Mouse (Mus musculus) right cerebral cortex, postnatal 25 days (tissue): Measurements from ENCODE around the gene Nfkbil1.

ENCODE experiments used
- DNase-seq: peaks from one replicate; pipeline ENCODE4 v3.0.0; 2022

The Nfkbil1 gene

DNA sequence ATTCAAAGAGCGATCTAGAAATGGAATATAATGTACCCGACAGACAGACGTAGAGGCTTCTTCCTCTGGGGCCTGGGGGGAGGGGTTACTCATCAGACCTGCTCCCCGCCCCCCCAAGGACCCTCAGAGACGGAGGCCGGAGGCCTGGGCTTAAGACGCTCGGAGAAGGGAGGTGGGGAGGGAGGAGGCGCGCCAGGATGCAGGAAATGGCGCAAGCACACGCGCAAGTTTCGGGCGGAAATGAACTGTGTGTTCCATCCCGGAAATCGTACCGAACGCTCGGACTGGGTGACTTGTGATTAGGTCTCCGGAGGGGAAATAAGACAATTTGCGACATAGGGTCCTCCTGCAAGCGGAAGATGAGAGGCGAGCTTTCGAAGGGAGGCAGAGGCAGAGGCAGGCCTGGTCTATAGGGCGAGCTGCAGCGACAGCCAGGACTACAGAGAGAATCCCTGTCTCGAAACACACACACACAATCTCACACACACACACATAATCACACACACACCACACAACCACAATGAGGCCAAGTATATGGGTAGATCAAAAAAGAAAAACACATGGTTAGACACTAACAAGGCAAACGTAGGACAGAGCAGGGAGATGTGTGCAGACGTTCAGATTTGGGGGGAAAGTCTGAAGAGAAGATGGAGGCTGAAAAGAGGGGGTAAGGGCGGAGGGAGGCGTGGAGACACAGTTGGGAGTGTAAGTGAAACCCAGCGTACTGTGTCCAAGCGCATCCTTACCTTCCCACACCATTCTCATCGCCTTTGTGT lies at the start of gene Nfkbil1:
Gene Nfkbil1 (minus strand): TSS at position 179 of the 776 bp plus-strand sequence.
- DNase-seq: peak; percentile 89

DNA sequence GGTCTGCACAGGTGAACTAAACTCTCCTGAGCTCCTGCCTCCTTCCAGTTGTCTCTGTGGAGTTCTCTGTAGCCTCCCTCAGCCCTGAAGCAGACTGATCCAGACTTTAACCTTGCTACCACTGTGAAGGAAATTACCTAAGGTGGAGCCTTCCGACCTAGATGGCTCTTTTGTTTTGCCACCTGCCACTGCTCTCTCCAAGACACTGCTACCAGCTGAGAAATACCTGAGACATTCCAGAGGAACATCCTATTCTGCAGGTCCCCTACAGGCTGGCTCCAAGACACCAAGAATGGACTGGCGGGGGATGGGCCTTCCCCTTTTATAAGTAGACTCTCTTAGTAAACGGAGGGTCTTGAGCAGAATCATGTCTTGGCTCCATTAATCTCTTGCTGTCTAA lies 44.7 kb upstream of the Nfkbil1 start:
- no peak for DNase-seq

DNA sequence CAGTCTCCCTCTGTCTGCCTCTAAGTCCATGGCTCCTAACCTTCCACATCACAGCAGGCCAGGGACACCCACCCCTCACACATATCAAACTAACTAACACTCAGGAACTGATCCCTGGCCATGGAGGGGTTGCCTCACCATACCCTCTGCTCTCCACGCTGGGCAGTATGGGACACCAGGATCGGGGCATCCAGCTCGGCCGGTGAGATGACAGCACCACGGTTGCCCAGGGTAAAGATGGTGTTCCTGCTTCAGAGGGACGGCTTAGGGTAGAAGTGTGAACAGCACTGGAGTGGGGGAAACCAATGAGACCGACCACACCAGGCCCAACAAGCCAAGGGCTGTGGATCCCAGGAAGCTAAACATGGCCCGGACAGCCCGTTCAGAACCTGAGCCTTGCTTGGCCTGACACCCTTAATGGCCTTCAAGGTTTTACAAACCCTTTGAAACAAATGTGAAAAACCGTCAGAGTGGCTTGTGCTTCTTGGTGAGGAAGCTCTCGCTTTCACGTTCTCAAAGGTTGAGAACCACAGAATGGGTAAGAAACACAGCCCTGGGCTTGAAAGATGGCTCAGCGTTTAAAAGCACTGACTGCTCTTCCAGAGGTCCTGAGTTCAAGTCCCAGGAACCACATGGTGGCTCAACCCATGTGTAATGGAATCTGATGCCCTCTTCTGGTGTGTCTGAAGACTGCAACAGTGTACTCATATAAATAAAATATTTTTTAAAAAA lies 43.5 kb upstream of the Nfkbil1 start:
- no peak for DNase-seq

DNA sequence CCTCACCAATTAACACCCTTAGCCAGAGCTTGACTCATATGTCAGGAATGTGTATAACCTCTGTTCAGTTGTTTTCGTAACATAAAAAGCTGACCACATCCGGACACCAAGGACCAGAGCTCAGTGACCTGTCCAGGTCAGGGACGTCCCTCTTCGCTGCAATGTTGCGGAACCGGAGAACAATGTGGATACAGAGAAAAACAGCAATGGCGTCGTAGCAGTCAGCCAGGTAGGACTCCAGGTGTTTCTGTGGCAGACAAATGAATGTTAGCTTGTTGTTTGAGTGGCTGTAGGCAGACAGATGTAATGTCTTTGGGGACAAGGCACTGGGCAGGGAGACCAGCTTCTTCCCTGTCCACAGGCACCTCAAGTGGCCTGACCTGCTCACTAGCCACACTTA lies 42.5 kb upstream of the Nfkbil1 start:
- DNase-seq: no peak

DNA sequence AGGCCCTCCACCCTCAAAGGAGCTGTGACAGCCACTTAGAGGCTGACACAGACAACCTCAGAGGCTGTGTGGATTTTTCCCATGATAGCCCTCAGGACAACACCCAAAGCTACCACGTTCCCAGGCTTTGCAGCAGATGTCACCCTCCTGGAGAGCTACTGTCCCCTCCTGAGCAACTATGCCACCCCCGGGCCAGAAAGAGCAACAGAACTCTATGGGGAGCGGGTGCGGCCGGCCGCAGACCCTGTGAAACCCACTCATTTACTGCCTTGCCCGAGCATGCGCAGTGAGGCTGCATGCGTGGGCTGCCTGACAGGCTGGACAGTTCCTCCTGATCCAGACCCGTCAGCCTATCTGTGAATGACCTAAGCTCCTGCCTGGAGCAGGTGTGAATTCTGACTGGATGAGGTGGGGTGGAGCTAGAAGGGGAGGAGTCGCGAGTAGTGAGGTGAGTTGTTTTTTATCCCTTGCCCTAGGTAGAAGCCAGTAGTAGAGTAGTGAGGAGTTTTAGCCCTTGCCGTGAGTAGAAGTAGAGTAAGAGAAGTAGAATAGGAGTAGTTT lies 40.8 kb upstream of the Nfkbil1 start:
- no peak for DNase-seq

DNA sequence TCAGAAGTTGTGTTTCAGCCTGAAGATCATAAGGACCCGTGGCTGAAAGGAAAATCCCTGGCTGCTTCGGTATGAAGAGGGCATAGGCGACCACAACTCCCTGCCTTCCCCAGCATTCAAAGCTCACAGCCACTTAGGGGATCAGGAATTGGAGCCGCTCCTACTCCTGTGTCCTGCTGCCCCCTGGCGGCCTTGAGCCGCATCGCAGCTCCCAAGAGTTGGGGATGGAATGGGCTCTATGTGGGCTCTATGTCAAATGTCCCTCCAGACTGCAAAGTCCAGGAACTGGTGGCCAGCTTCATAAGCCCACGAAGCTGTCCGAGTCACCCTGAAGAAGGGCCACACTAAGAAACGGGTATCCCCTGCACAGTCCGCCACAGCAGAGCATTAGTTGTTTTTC lies 39.2 kb upstream of the Nfkbil1 start:
- DNase-seq: peak; percentile 79

DNA sequence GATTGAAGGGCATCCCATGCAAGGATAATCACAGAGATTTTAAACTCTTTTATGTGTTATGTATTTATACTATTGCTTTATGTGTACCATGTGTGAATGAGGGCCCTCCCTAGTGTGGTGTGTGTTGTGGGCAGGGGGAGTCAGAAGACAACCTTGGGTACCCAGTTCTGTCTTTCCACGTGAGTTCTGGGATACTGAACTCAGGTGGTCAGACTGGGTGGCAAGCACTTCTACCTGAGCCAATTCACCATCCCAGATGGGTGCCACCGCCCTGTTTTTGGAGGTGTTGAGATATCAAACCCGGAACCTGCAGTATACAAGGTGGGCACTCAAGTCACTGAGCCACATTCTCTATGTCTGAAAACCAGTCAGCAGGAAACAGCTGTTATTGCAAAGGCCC lies 36.7 kb upstream of the Nfkbil1 start:
- no peak for DNase-seq

DNA sequence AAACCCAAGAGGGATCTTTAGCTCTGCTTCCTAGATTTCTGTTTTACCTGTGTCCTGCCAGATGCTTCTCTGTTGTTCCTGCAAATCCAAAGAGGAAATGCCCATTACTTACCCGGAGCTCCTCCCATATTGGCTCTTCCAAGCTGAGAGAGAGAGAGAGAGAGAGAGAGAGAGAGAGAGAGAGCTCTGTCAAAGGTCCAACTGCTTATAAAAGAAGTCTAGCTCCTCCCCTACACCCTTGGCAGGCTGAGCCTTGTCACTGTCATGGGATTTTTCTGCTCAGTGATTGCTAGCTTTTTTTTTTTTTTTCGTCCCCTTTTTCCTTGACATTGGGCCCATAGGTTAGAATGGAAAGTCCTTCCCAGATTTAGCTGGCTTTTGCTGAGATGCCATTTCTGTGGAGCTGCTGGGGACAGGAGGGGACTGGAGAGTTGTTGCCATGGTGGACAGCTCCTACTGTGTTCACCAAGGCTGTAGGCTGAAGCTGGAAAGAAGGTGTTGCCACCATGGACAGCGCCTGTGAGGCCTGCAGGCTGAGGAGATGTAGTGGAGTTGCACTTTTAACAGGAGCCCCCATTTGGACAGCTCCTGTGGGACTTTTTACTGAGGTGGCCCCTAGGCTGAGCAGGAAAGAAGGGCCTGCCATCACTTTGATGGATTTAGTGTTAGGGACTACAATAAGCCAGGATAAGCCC lies 34.2 kb upstream of the Nfkbil1 start:
- no peak for DNase-seq

DNA sequence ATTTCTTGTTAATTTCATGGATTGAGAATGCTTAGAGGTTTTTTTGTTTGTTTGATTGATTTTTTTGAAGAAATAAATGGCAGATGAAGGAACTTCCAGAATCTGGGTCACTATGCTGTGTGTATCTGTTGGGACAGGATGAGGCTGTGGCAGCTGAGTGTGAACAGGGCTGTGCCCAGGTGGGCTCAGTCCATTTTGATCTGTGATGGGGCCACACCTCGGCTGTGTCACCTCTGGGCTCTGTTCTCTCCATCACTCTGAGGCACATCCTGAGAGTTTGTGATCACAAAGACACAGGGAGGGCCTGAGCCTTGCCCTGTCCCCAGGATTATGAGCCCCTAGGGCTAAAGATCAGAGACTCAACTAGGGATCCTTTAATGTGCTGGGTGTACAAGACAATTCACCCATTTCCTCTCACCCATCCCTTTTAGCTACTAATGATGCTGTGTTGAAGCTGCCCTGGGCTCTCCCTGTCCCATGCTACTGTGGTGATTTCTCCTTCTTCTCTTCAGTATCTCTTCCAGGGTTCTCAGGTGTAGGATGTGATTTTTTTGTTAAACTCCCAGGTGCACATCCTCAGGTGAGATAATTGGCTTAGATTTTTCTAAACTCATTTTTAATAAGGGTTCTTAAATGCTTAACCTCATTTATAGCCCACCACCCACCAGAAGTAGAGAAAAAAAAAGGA lies 32.0 kb upstream of the Nfkbil1 start:
- no peak for DNase-seq

DNA sequence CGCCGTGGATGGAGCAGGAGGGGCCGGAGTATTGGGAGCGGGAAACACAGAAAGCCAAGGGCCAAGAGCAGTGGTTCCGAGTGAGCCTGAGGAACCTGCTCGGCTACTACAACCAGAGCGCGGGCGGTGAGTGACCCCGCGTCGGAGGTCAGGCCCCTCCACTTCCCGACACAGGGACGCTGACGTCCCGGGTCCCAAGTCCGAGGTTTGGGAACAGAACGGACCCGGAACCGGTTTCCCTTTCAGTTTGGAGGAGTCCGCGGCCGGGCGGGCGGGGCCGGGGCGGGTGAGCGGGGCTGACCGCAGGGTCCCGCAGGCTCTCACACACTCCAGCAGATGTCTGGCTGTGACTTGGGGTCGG lies 27.9 kb upstream of the Nfkbil1 start:
- DNase-seq: no peak

DNA sequence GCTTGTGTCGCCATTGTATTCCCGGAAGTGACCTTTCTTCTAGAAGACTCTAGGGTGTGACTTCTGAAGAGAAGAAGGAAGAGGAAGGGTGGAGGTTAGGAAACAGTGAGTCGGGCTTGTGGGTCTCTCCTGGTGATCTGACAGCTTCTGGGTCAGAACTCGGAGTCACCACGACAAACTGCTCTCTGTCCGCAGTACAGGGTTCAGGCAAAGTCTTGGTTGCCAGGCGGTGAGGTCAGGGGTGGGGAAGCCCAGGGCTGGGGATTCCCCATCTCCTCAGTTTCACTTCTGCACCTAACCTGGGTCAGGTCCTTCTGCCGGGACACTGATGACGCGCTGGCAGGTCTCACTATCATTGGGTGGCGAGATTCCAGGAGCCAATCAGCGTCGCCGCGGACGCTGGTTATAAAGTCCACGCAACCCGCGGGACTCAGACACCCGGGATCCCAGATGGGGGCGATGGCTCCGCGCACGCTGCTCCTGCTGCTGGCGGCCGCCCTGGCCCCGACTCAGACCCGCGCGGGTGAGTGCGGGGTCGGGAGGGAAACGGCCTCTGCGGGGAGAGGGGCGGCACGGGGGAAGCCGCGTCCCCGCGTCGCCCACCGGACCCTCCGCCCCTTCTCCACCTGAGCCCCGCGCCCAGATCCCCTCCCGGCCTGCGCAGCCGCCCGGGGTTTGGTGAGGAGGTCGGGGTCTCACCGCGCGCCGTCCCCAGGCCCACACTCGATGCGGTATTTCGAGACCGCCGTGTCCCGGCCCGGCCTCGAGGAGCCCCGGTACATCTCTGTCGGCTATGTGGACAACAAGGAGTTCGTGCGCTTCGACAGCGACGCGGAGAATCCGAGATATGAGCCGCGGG lies 27.3 kb upstream of the Nfkbil1 start, which contains the start of gene H2-D1:
Gene H2-D1 (plus strand): TSS at position 67 of the 859 bp plus-strand sequence.
- peak; percentile 93 for DNase-seq

DNA sequence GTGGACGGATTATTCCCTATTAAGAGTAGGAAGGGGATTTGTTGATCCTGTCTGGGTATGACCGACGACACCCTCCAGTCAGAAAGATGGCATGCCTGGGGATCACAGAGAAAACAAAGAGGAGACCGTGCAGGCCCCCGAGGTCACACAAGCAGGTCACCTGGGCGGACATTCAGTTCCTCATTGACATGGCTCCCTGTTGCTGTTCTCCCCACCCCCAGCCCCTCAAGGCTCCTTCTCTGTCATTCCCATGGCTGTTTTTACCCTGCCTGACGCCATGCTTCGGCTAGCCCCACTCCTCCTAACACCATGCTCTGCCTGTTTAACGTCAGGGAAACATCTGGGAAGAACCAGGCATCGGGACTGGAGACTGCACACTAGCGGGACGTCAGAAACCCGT lies 26.1 kb upstream of the Nfkbil1 start:
- no peak for DNase-seq

DNA sequence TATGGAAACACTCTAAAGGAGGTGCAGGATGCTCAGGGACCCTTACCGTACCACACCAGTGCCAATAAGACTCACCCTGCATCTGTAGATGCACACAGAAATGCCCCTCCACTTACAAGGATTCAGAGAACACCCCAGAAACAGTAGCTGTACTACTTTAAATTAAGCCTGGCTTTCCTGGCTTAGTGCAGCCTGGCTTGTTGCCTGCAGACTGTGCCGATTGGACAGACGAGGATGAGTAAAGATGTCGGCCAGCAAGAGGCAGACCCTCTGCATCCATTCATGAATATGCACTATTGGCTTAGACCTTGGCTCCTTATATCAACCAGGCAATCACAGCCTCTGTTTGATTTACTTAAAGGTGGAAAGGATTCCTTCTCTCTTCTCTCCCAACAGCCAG lies 24.0 kb upstream of the Nfkbil1 start:
- no peak for DNase-seq

DNA sequence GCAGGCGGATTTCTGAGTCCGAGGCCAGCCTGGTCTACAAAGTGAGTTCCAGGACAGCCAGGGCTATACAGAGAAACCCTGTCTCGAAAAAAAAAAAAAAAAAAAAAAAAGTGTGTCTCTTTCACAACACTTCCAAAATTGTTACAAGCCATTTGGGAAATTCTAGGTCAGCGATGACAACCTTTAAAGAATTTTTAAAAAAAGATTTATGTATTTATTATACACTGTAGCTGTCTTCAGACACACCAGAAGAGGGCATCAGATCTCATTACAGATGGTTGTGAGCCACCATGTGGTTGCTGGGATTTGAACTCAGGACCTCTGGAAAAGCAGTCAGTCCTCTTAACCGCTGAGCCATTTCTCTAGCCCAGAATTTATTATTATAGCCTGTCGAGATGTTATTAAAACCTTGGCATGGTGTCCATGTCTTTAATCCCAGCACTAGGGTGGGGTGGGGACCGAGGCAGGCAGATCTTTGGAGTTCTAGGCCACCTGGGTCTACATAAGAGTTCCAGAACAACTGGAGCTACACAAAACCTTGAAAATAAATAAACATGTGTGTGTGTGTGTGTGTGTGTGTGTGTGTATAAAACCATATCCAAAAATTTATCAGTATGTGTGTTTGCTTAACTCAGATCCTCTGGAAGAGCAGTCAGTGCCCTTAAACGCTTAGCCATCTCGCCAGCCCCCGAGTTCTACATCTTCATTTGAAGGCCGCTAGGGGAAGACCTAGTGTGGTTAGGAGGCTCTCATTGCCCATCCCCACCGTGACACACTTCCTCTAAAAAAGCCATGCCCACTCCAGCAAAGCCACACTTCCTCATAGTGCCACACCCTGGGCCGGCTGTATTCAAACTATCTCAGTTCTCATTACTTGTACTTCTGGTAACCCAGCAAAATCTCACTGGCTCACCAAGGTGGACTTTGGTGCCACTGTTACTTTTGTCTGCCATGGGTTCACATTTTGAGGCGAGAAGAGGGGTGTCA lies 23.2 kb upstream of the Nfkbil1 start:
- DNase-seq: no peak

DNA sequence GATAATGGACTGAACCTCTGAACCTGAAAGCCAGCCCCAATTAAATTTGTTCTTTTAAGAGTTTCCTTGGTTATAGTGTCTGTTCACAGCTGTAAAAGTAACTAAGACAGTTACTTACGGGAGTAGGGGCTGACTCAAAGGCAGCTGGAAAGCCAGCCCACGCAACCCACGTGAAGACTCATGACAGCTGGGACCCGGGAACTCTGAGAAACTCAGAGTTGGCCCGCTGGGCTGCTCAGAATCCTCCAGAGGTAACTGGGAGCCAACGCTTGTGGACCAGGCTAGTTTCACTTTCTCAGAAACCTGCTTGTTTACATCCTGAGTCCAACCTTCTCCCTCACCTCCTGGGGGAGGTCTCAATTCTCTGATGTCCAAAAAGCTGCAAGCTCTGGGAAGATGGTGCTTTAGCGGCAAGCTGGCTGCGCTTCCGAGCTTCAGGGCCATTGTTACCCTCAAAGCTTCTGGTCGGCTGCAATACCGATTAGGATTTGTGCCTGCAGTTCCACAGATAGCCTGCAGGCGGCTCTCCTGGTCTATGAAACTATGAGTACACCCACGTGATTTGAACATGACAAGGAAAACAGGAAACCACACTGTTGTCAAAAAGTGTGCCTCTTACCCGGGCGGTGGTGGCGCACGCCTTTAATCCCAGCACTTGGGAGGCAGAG lies 22.4 kb upstream of the Nfkbil1 start:
- DNase-seq: peak; percentile 87

DNA sequence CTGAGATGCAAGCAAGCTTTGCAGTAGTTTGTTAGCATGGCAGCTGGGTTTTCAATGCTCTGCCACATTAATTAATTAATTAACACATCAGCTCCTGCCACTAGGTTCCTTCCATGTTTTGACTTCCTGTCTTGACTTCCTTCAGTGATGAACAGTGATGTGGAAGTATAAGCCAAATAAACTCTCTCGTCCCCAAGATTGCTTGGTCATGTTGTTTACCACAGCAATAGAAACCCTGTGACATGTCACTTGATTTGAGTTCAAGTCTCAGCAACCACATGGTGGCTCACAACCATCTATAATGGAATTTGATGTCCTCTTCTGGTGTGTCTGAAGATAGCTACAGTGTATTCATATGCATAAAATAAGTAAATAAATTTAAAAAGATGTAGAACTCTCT lies 21.8 kb upstream of the Nfkbil1 start:
- no peak for DNase-seq

DNA sequence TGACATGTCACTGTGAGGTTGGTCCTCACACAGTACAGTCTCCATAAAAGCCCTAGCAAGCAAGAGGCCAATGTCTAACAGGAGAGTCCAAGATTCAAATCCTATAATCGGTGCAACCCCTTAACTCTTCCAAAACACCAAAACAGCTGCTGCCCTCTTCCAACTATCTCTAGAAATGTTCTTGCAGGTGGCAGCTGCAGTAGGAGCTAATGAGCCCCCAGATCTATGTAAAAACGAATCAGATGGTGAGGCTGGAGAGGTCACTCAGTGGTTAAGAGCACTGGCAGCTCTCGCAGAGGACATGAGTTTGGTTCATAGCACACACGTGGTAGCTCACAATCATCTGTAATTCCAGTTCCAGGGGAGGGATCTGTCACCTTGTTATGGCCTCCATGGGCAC lies 20.1 kb upstream of the Nfkbil1 start:
- DNase-seq: no peak

DNA sequence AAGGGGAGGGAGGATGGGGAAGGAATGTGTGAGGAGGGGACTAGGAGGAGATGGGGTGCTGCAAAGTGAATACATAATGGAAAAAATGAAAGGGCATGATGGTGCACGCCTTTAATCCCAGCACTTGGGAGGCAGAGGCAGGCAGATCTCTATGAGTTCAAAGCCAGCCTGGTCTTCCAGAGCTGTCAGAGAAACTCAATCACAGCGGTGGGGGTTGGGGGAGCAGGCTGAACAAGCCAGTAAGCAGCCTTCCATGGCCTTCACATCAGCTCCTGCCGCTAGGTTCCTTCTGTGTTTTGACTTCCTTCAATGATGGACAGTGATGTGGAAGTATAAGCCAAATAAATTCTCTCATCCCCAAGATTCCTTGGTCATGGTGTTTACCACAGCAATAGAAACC lies 19.7 kb upstream of the Nfkbil1 start:
- no peak for DNase-seq

DNA sequence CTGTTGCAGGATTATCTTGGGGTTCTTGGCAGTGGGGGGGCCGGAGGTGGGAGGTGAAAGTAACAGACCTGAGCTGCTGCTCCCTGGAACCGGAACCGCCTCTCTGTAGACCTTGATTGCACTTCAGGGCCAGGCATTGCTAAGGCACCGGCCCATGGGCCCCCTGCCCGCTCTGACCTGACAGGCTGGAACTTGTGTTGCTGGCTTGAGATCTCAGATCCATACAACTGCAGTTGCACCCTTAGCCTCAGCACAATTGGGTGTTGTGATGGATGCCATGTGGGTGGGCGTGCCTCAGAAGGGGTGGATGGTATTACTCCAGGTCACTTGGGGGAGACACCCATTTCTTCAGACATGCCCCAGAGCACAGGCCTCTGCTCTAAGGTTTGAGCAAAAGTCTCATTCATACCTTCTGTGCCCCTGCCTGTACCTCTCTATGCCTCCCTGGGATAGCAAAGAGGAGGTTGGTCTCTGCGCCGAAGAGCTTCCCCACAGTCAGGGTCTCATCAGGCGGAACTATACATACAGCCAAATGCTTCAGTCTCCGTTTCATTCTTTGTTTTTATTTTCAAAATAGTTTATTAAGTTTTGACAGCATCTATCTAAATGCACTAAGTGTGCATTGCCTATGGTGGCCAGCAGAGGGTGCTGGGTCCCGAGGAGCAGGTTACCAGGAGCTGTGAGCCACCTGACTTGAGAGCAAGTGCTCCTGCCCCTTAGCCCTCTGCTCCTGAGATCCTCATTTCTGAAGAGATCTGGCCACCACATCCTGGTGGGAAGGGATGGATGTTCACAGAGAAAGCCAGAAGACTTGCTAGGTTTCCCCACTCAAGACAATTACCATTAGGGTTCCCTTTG lies 18.9 kb upstream of the Nfkbil1 start:
- DNase-seq: no peak
